Mouse (Mus musculus) small intestine, adult 2 months (tissue): ENCODE measurements around the gene Sprr2a3. TPM values are rescaled to one million over a fixed set of nuclear protein-coding genes. Genes with fewer than 3 reads are reported as not detected.
"Not testable (repeated sequence)": the region's sequence is repeated elsewhere in the genome, so short reads cannot be mapped to it uniquely, and the experiment has no call there.

ENCODE experiments used
- H3K27ac ChIP-seq: fragments of 200-500 bp; 2 replicates; pipeline ENCODE4 v1.5.1; 2012; ENCODE audit warnings: low read depth, low read length, control low read depth, inconsistent platforms; ENCODE audit not compliant: insufficient read depth
- H3K27me3 ChIP-seq: fragments of 200-500 bp; 2 replicates; pipeline ENCODE4 v1.6.1; 2012; ENCODE audit warnings: mild to moderate bottlenecking, moderate library complexity, low read length, inconsistent platforms; ENCODE audit not compliant: control insufficient read depth, insufficient read depth
- H3K36me3 ChIP-seq: fragments of 200-500 bp; 2 replicates; pipeline ENCODE4 v1.6.1; 2012; ENCODE audit warnings: mild to moderate bottlenecking, low read length, control low read depth, inconsistent platforms; ENCODE audit not compliant: control insufficient read depth, insufficient read depth
- H3K4me1 ChIP-seq: fragments of 200-500 bp; 2 replicates; pipeline ENCODE4 v1.6.1; 2012; ENCODE audit warnings: low read length, inconsistent platforms, mixed read lengths; ENCODE audit not compliant: control insufficient read depth, insufficient read depth, insufficient read length
- H3K4me3 ChIP-seq: fragments of 200-500 bp; 2 replicates; pipeline ENCODE4 v1.5.1; 2012; ENCODE audit warnings: low read depth, mild to moderate bottlenecking, control low read depth, inconsistent platforms, low read length, moderate library complexity
- WGBS: fragments of 180-500 bp; shearing (Covaris S2); methylation state at CpG from one replicate; pipeline ENCODE4 v1.1.7; 2018; 5-methylcytosine and 5-hydroxymethylcytosine counted together
- polyA plus RNA-seq: library from polyadenylated mRNA; depleted of rRNA; stranded (reverse); fragments of >200 nt; gene quantifications from 2 replicates; pipeline ENCODE4 v1.2.3, GENCODE M21; 2012; rRNA removed

Gene Sprr2a3
- 208 and 247 TPM in 2 replicates for polyA plus RNA-seq

- 41% methylated on average over 1 of the region's 1 CpGs for WGBS
- not testable (repeated sequence) for H3K36me3 ChIP-seq, H3K4me3 ChIP-seq, H3K27ac ChIP-seq, H3K27me3 ChIP-seq, H3K4me1 ChIP-seq
Measured at GRCm38 (mm10) chr3:92285101-92285500, at the start of gene Sprr2a3. TSS of gene Sprr2a3 (plus strand) at chr3:92285417.

- no CpG with 5 or more reads among the region's 5 CpGs for WGBS
- not testable (repeated sequence) for H3K36me3 ChIP-seq, H3K27ac ChIP-seq, H3K4me1 ChIP-seq, H3K27me3 ChIP-seq, H3K4me3 ChIP-seq
Measured at GRCm38 (mm10) chr3:92236463-92237189, 48.6 kb upstream of the Sprr2a3 start.

- H3K27ac ChIP-seq, H3K4me1 ChIP-seq, H3K36me3 ChIP-seq, H3K4me3 ChIP-seq, H3K27me3 ChIP-seq: not testable (repeated sequence)
Measured at GRCm38 (mm10) chr3:92238736-92239135, 46.5 kb upstream of the Sprr2a3 start.

GRCm38 (mm10) chr3:92239197-92239596 lies 46.0 kb upstream of the Sprr2a3 start:
- no CpG with 5 or more reads among the region's 1 CpGs for WGBS
- H3K27ac ChIP-seq, H3K27me3 ChIP-seq, H3K4me1 ChIP-seq, H3K4me3 ChIP-seq, H3K36me3 ChIP-seq: not testable (repeated sequence)

GRCm38 (mm10) chr3:92244833-92245232 lies 40.4 kb upstream of the Sprr2a3 start:
- H3K36me3 ChIP-seq, H3K4me3 ChIP-seq, H3K27ac ChIP-seq, H3K4me1 ChIP-seq, H3K27me3 ChIP-seq: not testable (repeated sequence)

GRCm38 (mm10) chr3:92246245-92246644 lies 39.0 kb upstream of the Sprr2a3 start:
- H3K4me1 ChIP-seq, H3K36me3 ChIP-seq, H3K4me3 ChIP-seq, H3K27ac ChIP-seq, H3K27me3 ChIP-seq: not testable (repeated sequence)
- no CpG with 5 or more reads among the region's 10 CpGs for WGBS

- not testable (repeated sequence) for H3K27ac ChIP-seq, H3K36me3 ChIP-seq, H3K4me1 ChIP-seq, H3K4me3 ChIP-seq, H3K27me3 ChIP-seq
Measured at GRCm38 (mm10) chr3:92248494-92248893, 36.7 kb upstream of the Sprr2a3 start.

- 75% methylated on average over 2 of the region's 2 CpGs for WGBS
- not testable (repeated sequence) for H3K27ac ChIP-seq, H3K36me3 ChIP-seq, H3K27me3 ChIP-seq, H3K4me1 ChIP-seq, H3K4me3 ChIP-seq
Measured at GRCm38 (mm10) chr3:92250450-92250849, 34.8 kb upstream of the Sprr2a3 start.

- H3K4me3 ChIP-seq, result not testable (repeated sequence)
Measured at GRCm38 (mm10) chr3:92253860-92254259, 31.4 kb upstream of the Sprr2a3 start.

GRCm38 (mm10) chr3:92258526-92258925 lies 26.7 kb upstream of the Sprr2a3 start:
- not testable (repeated sequence) for H3K36me3 ChIP-seq, H3K27me3 ChIP-seq, H3K4me1 ChIP-seq, H3K4me3 ChIP-seq, H3K27ac ChIP-seq

More at GRCm38 (mm10) chr3:92253860-92254259, 31.4 kb upstream of the Sprr2a3 start:
- not testable (repeated sequence) for H3K27me3 ChIP-seq, H3K4me1 ChIP-seq, H3K36me3 ChIP-seq, H3K27ac ChIP-seq
- WGBS, result no CpG with 5 or more reads among the region's 8 CpGs

- H3K27me3 ChIP-seq, H3K4me3 ChIP-seq, H3K4me1 ChIP-seq, H3K27ac ChIP-seq, H3K36me3 ChIP-seq: not testable (repeated sequence)
- no CpG with 5 or more reads among the region's 2 CpGs for WGBS
Measured at GRCm38 (mm10) chr3:92263462-92263861, 21.8 kb upstream of the Sprr2a3 start.

GRCm38 (mm10) chr3:92271414-92271985 lies 13.7 kb upstream of the Sprr2a3 start:
- WGBS, result no CpG with 5 or more reads among the region's 4 CpGs
- not testable (repeated sequence) for H3K27me3 ChIP-seq, H3K4me1 ChIP-seq, H3K36me3 ChIP-seq, H3K4me3 ChIP-seq, H3K27ac ChIP-seq
